Mouse (Mus musculus): ENCODE results near the gene Sbsn. TPM values are rescaled to one million over a fixed set of nuclear protein-coding genes. Genes with fewer than 3 reads are reported as not detected.
"Not testable (repeated sequence)": the region's sequence is repeated elsewhere in the genome, so short reads cannot be mapped to it uniquely, and the experiment has no call there.

Gene Sbsn
- polyA plus RNA-seq, 1 experiment: 0.15 TPM

- H3K9me3 ChIP-seq (ENCODE audit: control insufficient read depth, low read length): no peaks in the 10 kb centered on the region
- peaks cover 26% of the 10 kb centered on the region for H3K4me1 ChIP-seq (ENCODE audit: control insufficient read depth)
- TF ChIP-seq GATA1 (IDR thresholded peaks at IDR 0.05; ENCODE audit: low read length) (no peak), TAL1 (IDR thresholded peaks at IDR 0.05; ENCODE audit: low read length) (no peak)
- H3K27me3 ChIP-seq (ENCODE audit: control insufficient read depth): no peaks in the 10 kb centered on the region
- H3K4me3 ChIP-seq (replicated peaks): peak overlapping the region; percentile 77
- H3K36me3 ChIP-seq (ENCODE audit: control insufficient read depth): peaks cover 39% of the 10 kb centered on the region
Observed at GRCm38 (mm10) chr7:30728214-30728613, 23.1 kb upstream of the Sbsn start.

GRCm38 (mm10) chr7:30728739-30729395, 22.4 kb upstream of the Sbsn start:
- no peak for TF ChIP-seq TAL1 (IDR thresholded peaks at IDR 0.05; ENCODE audit: low read length)
- TF ChIP-seq GATA1 (IDR thresholded peaks at IDR 0.05; ENCODE audit: low read length): no peak
- Histone ChIP-seq H3K4me1 (ENCODE audit: control insufficient read depth) (peaks cover 26% of the 10 kb centered on the region), H3K36me3 (ENCODE audit: control insufficient read depth) (peaks cover 45% of the 10 kb centered on the region), H3K27me3 (ENCODE audit: control insufficient read depth) (no peaks in the 10 kb centered on the region), H3K4me3 (replicated peaks) (peak overlapping the region; percentile 77), H3K9me3 (ENCODE audit: control insufficient read depth, low read length) (no peaks in the 10 kb centered on the region)

- no peak for TF ChIP-seq TAL1 (IDR thresholded peaks at IDR 0.05; ENCODE audit: low read length)
- TF ChIP-seq GATA1 (IDR thresholded peaks at IDR 0.05; ENCODE audit: low read length): no peak
- H3K36me3 ChIP-seq (ENCODE audit: control insufficient read depth): peaks cover 49% of the 10 kb centered on the region
- H3K9me3 ChIP-seq (ENCODE audit: control insufficient read depth, low read length): no peaks in the 10 kb centered on the region
- H3K4me3 ChIP-seq (replicated peaks): peak within 1 kb of the TSS; percentile 77
- H3K27me3 ChIP-seq (ENCODE audit: control insufficient read depth): no peaks in the 10 kb centered on the region
- H3K4me1 ChIP-seq (ENCODE audit: control insufficient read depth): peaks cover 26% of the 10 kb centered on the region
Observed at GRCm38 (mm10) chr7:30729396-30730063, 21.7 kb upstream of the Sbsn start, which contains the start of gene Tmem147. Tmem147 (minus strand) TSS chr7:30729540.

- H3K27me3 ChIP-seq (ENCODE audit: control insufficient read depth); H3K9me3 ChIP-seq (ENCODE audit: control insufficient read depth, low read length): not testable (repeated sequence)
- Histone ChIP-seq H3K4me3 (replicated peaks) (peak overlapping the region; percentile 77), H3K36me3 (ENCODE audit: control insufficient read depth) (peaks cover 54% of the 10 kb centered on the region), H3K4me1 (ENCODE audit: control insufficient read depth) (peaks cover 26% of the 10 kb centered on the region)
Observed at GRCm38 (mm10) chr7:30730064-30730722, 21.1 kb upstream of the Sbsn start.

GRCm38 (mm10) chr7:30736211-30736610, 15.1 kb upstream of the Sbsn start:
- H3K4me3 ChIP-seq (replicated peaks): no peak overlapping the region
- H3K9me3 ChIP-seq (ENCODE audit: control insufficient read depth, low read length): 0 out of 2 replicates have a peak, but pooled peaks cover 3% of the 10 kb centered on the region
- no peaks in the 10 kb centered on the region for H3K27me3 ChIP-seq (ENCODE audit: control insufficient read depth)
- H3K36me3 ChIP-seq (ENCODE audit: control insufficient read depth): peaks cover 53% of the 10 kb centered on the region
- no peaks in the 10 kb centered on the region for H3K4me1 ChIP-seq (ENCODE audit: control insufficient read depth)
- no peak for TF ChIP-seq TAL1 (IDR thresholded peaks at IDR 0.05; ENCODE audit: low read length)
- TF ChIP-seq GATA1 (IDR thresholded peaks at IDR 0.05; ENCODE audit: low read length): no peak

GRCm38 (mm10) chr7:30742570-30742969, 8.7 kb upstream of the Sbsn start:
- H3K27me3 ChIP-seq (ENCODE audit: control insufficient read depth); H3K4me3 ChIP-seq (replicated peaks); H3K9me3 ChIP-seq (ENCODE audit: control insufficient read depth, low read length); H3K4me1 ChIP-seq (ENCODE audit: control insufficient read depth); H3K36me3 ChIP-seq (ENCODE audit: control insufficient read depth): not testable (repeated sequence)

- not testable (repeated sequence) for H3K36me3 ChIP-seq (ENCODE audit: control insufficient read depth); H3K27me3 ChIP-seq (ENCODE audit: control insufficient read depth); H3K4me1 ChIP-seq (ENCODE audit: control insufficient read depth); H3K9me3 ChIP-seq (ENCODE audit: control insufficient read depth, low read length); H3K4me3 ChIP-seq (replicated peaks)
Observed at GRCm38 (mm10) chr7:30743617-30744016, 7.7 kb upstream of the Sbsn start, which contains the start of gene Gapdhs. Gapdhs (minus strand) TSS chr7:30743681.

GRCm38 (mm10) chr7:30744022-30744598, 7.2 kb upstream of the Sbsn start:
- Histone ChIP-seq H3K9me3 (ENCODE audit: control insufficient read depth, low read length) (0 out of 2 replicates have a peak, but pooled peaks cover 3% of the 10 kb centered on the region), H3K27me3 (ENCODE audit: control insufficient read depth) (no peaks in the 10 kb centered on the region)
- TF ChIP-seq GATA1 (IDR thresholded peaks at IDR 0.05; ENCODE audit: low read length): no peak

GRCm38 (mm10) chr7:30747525-30748204, 3.6 kb upstream of the Sbsn start:
- Histone ChIP-seq H3K36me3 (ENCODE audit: control insufficient read depth) (no peaks in the 10 kb centered on the region), H3K4me1 (ENCODE audit: control insufficient read depth) (no peaks in the 10 kb centered on the region), H3K4me3 (replicated peaks) (no peak overlapping the region), H3K9me3 (ENCODE audit: control insufficient read depth, low read length) (no peaks in the 10 kb centered on the region), H3K27me3 (ENCODE audit: control insufficient read depth) (no peaks in the 10 kb centered on the region)
- TF ChIP-seq TAL1 (IDR thresholded peaks at IDR 0.05; ENCODE audit: low read length): no peak
- no peak for TF ChIP-seq GATA1 (IDR thresholded peaks at IDR 0.05; ENCODE audit: low read length)

More at GRCm38 (mm10) chr7:30744022-30744598, 7.2 kb upstream of the Sbsn start:
- Histone ChIP-seq H3K4me1 (ENCODE audit: control insufficient read depth) (no peaks in the 10 kb centered on the region), H3K4me3 (replicated peaks) (no peak overlapping the region), H3K36me3 (ENCODE audit: control insufficient read depth) (no peaks in the 10 kb centered on the region; the same call in 1 of the 2 replicates)
